Mouse (Mus musculus) thymus, adult 2 months (tissue): ENCODE data around the gene Ttc9c. TPM values are rescaled to one million over a fixed set of nuclear protein-coding genes. Genes with fewer than 3 reads are reported as not detected.

Source experiments
- DNase-seq: peaks from one replicate; pipeline ENCODE4 v3.0.0; 2021
- H3K27ac ChIP-seq: fragments of 200-500 bp; 2 replicates; pipeline ENCODE4 v1.5.1; 2012; ENCODE audit warnings: low read length, control low read depth; ENCODE audit not compliant: control insufficient read depth, insufficient read depth
- H3K27me3 ChIP-seq: fragments of 200-500 bp; 2 replicates; pipeline ENCODE4 v1.6.1; 2012; ENCODE audit warnings: mild to moderate bottlenecking, low read length, moderate library complexity, mixed read lengths; ENCODE audit not compliant: control insufficient read depth, insufficient read depth
- H3K36me3 ChIP-seq: fragments of 200-500 bp; 2 replicates; pipeline ENCODE4 v1.6.1; 2012; ENCODE audit warnings: mild to moderate bottlenecking, low read length, moderate library complexity; ENCODE audit not compliant: control insufficient read depth, insufficient read depth
- H3K4me1 ChIP-seq: fragments of 200-500 bp; replicated peaks from 2 replicates; pipeline ENCODE4 v1.6.1; 2012; ENCODE audit warnings: low read length; ENCODE audit not compliant: control insufficient read depth, insufficient read depth
- H3K4me3 ChIP-seq: fragments of 200-500 bp; 2 replicates; pipeline ENCODE4 v1.5.1; 2012; ENCODE audit warnings: mild to moderate bottlenecking, low read length, control low read depth, moderate library complexity; ENCODE audit not compliant: control insufficient read depth, insufficient read depth
- CTCF ChIP-seq: fragments of 200-500 bp; IDR thresholded peaks from 2 replicates; pipeline ENCODE4 v1.5.1; 2012; ENCODE audit warnings: mild to moderate bottlenecking, control low read depth, low read length, moderate library complexity, borderline replicate concordance; ENCODE audit not compliant: control insufficient read depth, poor library complexity, insufficient read depth; ENCODE audit errors: extremely low read depth
- POLR2A ChIP-seq: fragments of 200-500 bp; IDR thresholded peaks from 2 replicates; pipeline ENCODE4 v1.6.1; 2012; ENCODE audit warnings: mild to moderate bottlenecking, low read length, control low read depth, moderate library complexity; ENCODE audit not compliant: control insufficient read depth, poor library complexity, insufficient read depth; ENCODE audit errors: extremely low read depth
- WGBS: fragments of 180-500 bp; shearing (Covaris S2); methylation state at CpG from one replicate; pipeline ENCODE4 v1.1.7; 2018; 5-methylcytosine and 5-hydroxymethylcytosine counted together
- polyA plus RNA-seq: library from polyadenylated mRNA; depleted of rRNA; stranded (reverse); fragments of >200 nt; gene quantifications from 2 replicates; pipeline ENCODE4 v1.2.3, GENCODE M21; 2012

Ttc9c gene
- polyA plus RNA-seq, 1 experiment, result 37.5 TPM

- WGBS, result 3% methylated on average over 32 of the region's 32 CpGs
- peak; percentile 92 for DNase-seq
- TF ChIP-seq CTCF (peak; percentile 59; the same call in 1 of the 2 replicates), POLR2A (0 out of 2 replicates have a peak, but pooled peaks have one; percentile 17)
- no peaks in the 10 kb centered on the region for H3K27me3 ChIP-seq
- H3K27ac ChIP-seq, result no peak within 1 kb of the TSS
- H3K4me1 ChIP-seq, result 0 out of 2 replicates have a peak, but pooled peaks cover 2% of the 10 kb centered on the region
- H3K4me3 ChIP-seq, result peak within 1 kb of the TSS; percentile 73
- H3K36me3 ChIP-seq, result peaks cover 3% of the 10 kb centered on the region; the same call in 1 of the 2 replicates
These were observed 32.9 kb downstream of the Ttc9c start, which contains the start of gene Taf6l for GRCm38 (mm10) chr19:8786008-8786781. Taf6l (minus strand) TSS chr19:8786417.

GRCm38 (mm10) chr19:8774951-8775421 lies 44.1 kb downstream of the Ttc9c start:
- WGBS, result 2% methylated on average over 20 of the region's 20 CpGs
- no peaks in the 10 kb centered on the region for H3K27me3 ChIP-seq
- peaks cover 9% of the 10 kb centered on the region; the same call in 1 of the 2 replicates for H3K36me3 ChIP-seq
- peak overlapping the region; percentile 65 for H3K27ac ChIP-seq
- peaks cover 23% of the 10 kb centered on the region for H3K4me1 ChIP-seq
- peak; percentile 39 for DNase-seq
- TF ChIP-seq POLR2A (no peak), CTCF (no peak)
- H3K4me3 ChIP-seq, result peak overlapping the region; percentile 55

GRCm38 (mm10) chr19:8774086-8774835 lies 44.9 kb downstream of the Ttc9c start, which contains the start of gene Tmem179b:
Tmem179b (minus strand) TSS chr19:8774467.
- peak; percentile 97 for DNase-seq
- H3K27ac ChIP-seq, result peak within 1 kb of the TSS; percentile 65
- TF ChIP-seq CTCF (peak; percentile 62; the same call in 1 of the 2 replicates), POLR2A (peak; percentile 98)
- peaks cover 16% of the 10 kb centered on the region for H3K36me3 ChIP-seq
- peak within 1 kb of the TSS; percentile 55 for H3K4me3 ChIP-seq
- peaks cover 23% of the 10 kb centered on the region for H3K4me1 ChIP-seq
- no peaks in the 10 kb centered on the region for H3K27me3 ChIP-seq
- under 1% methylated on average over 68 of the region's 68 CpGs for WGBS

- Histone ChIP-seq H3K4me1 (peaks cover 23% of the 10 kb centered on the region), H3K27me3 (no peaks in the 10 kb centered on the region), H3K4me3 (peak overlapping the region; percentile 24), H3K36me3 (peaks cover 25% of the 10 kb centered on the region), H3K27ac (no peak overlapping the region)
- DNase-seq, result no peak
- TF ChIP-seq POLR2A, result no peak
- no peak for TF ChIP-seq CTCF
- WGBS, result 47% methylated on average over 6 of the region's 6 CpGs
These were observed 45.7 kb downstream of the Ttc9c start for GRCm38 (mm10) chr19:8773409-8773808.

GRCm38 (mm10) chr19:8772996-8773395 lies 46.1 kb downstream of the Ttc9c start:
- Histone ChIP-seq H3K27me3 (no peaks in the 10 kb centered on the region), H3K4me1 (peaks cover 23% of the 10 kb centered on the region), H3K36me3 (peaks cover 29% of the 10 kb centered on the region), H3K4me3 (no peak overlapping the region), H3K27ac (no peak overlapping the region)
- WGBS, result 69% methylated on average over 5 of the region's 5 CpGs
- TF ChIP-seq CTCF (no peak), POLR2A (no peak)
- DNase-seq, result no peak
